Mouse (Mus musculus): ENCODE data around the gene Entpd1.
"Not testable (repeated sequence)": the region's sequence is repeated elsewhere in the genome, so short reads cannot be mapped to it uniquely, and the experiment has no call there.

The Entpd1 gene

GRCm38 (mm10) chr19:40611830-40612506, at the start of gene Entpd1, which contains the start of gene Tctn3:
Entpd1 (plus strand) TSS chr19:40612366.
Tctn3 (minus strand) TSS chr19:40612233.
- POLR2A ChIA-PET: interaction anchor here (0.6 to 2.1 kb wide), 23 partner anchors 9 to 1681 kb away, joined by 3 to 17 read pairs (median 4); partner anchors contain the start of genes Aldh18a1 (in 4 of the 4), Hells (in 1 of the 4) and Zfp518a (in 1 of the 4)

GRCm38 (mm10) chr19:40563880-40564645, 48.1 kb upstream of the Entpd1 start:
- ChIA-PET POLR2A (interaction anchor here in 3 of 4 experiments (0.6 to 1.3 kb wide), 3 partner anchors 13 to 140 kb away, joined by 3 to 4 read pairs (median 3); partner anchors contain the start of genes Entpd1 (in 1 of the 3) and Tctn3 (in 1 of the 3)), CTCF (interaction anchor here in 1 of 4 experiments (0.6 kb wide), 1 partner anchor 169 kb away, joined by 6 read pairs; no protein-coding TSS in a partner anchor)

More at GRCm38 (mm10) chr19:40611830-40612506, at the start of gene Entpd1, which contains the start of gene Tctn3:
- CTCF ChIA-PET: interaction anchor here (0.5 to 2.1 kb wide), 28 partner anchors 12 to 1674 kb away, joined by 3 to 15 read pairs (median 4); partner anchors contain the start of genes Aldh18a1 (in 2 of the 4) and Sorbs1 (in 1 of the 4)

- ChIA-PET CTCF (no interaction called here), POLR2A (interaction anchor here in 1 of 4 experiments (0.7 to 2.2 kb wide), 4 partner anchors 11 to 21 kb away, joined by 3 to 7 read pairs (median 4); partner anchors contain the start of gene Aldh18a1)
Observed at GRCm38 (mm10) chr19:40567616-40568015, 44.5 kb upstream of the Entpd1 start.

GRCm38 (mm10) chr19:40570726-40571125, 41.4 kb upstream of the Entpd1 start:
- POLR2A ChIA-PET: interaction anchor here in 2 of 4 experiments (0.5 to 1.4 kb wide), 8 partner anchors 9 to 161 kb away, joined by 3 to 5 read pairs (median 4); partner anchors contain the start of genes Aldh18a1 (in 1 of the 2) and Tctn3 (in 1 of the 2)
- CTCF ChIA-PET: no interaction called here

- CTCF ChIA-PET: interaction anchor here in 3 of 4 experiments (0.6 to 1.0 kb wide), 3 partner anchors 19 to 1757 kb away, joined by 3 to 5 read pairs (median 3); partner anchors contain the start of gene Tctn3 (in 1 of the 3)
Observed at GRCm38 (mm10) chr19:40575438-40575837, 36.7 kb upstream of the Entpd1 start.

GRCm38 (mm10) chr19:40580902-40581301, 31.3 kb upstream of the Entpd1 start:
- ChIA-PET POLR2A (interaction anchor here in 1 of 4 experiments (1.2 to 1.3 kb wide), 2 partner anchors 10 to 12 kb away, joined by 4 read pairs; no protein-coding TSS in a partner anchor), CTCF (interaction anchor here in 1 of 4 experiments (0.5 kb wide), 1 partner anchor 235 kb away, joined by 4 read pairs; no protein-coding TSS in a partner anchor)

More at GRCm38 (mm10) chr19:40575438-40575837, 36.7 kb upstream of the Entpd1 start:
- POLR2A ChIA-PET: interaction anchor here in 1 of 4 experiments (0.8 kb wide), 1 partner anchor 12 kb away, joined by 4 read pairs; the partner anchor contains the start of gene Aldh18a1

- ChIA-PET CTCF (no interaction called here), POLR2A (interaction anchor here in 1 of 4 experiments (0.6 to 1.9 kb wide), 5 partner anchors 11 to 740 kb away, joined by 3 to 6 read pairs (median 4); partner anchors contain the start of genes Entpd1 and Tctn3)
Observed at GRCm38 (mm10) chr19:40581662-40582061, 30.5 kb upstream of the Entpd1 start.

- ChIA-PET POLR2A (interaction anchor here in 1 of 4 experiments (0.7 to 2.3 kb wide), 8 partner anchors 9 to 225 kb away, joined by 3 to 13 read pairs (median 3); partner anchors contain the start of genes Entpd1 and Tctn3), CTCF (no interaction called here)
Observed at GRCm38 (mm10) chr19:40586908-40587307, 25.3 kb upstream of the Entpd1 start.

GRCm38 (mm10) chr19:40587491-40588292, 24.5 kb upstream of the Entpd1 start:
- POLR2A ChIA-PET: interaction anchor here (0.6 to 2.3 kb wide), 23 partner anchors 8 to 362 kb away, joined by 3 to 17 read pairs (median 3); partner anchors contain the start of genes Entpd1 (in 3 of the 4) and Tctn3 (in 3 of the 4)
- CTCF ChIA-PET: interaction anchor here in 3 of 4 experiments (0.6 to 3.0 kb wide), 8 partner anchors 24 to 428 kb away, joined by 3 to 15 read pairs (median 4); partner anchors contain the start of genes Tctn3 (in 2 of the 3) and Entpd1 (in 1 of the 3)

GRCm38 (mm10) chr19:40588293-40588654, 23.9 kb upstream of the Entpd1 start, which contains the start of gene Aldh18a1:
Aldh18a1 (minus strand) TSS chr19:40588463.
- ChIA-PET CTCF (interaction anchor here in 2 of 4 experiments (1.0 to 3.0 kb wide), 8 partner anchors 23 to 428 kb away, joined by 3 to 15 read pairs (median 5); partner anchors contain the start of genes Tctn3 (in 2 of the 2) and Entpd1 (in 1 of the 2)), POLR2A (interaction anchor here (0.6 to 2.3 kb wide), 18 partner anchors 13 to 362 kb away, joined by 3 to 17 read pairs (median 3); partner anchors contain the start of genes Entpd1 (in 3 of the 4) and Tctn3 (in 3 of the 4))

- POLR2A ChIA-PET: interaction anchor here (0.7 to 2.3 kb wide), 23 partner anchors 10 to 647 kb away, joined by 3 to 17 read pairs (median 3); partner anchors contain the start of genes Entpd1 (in 3 of the 4) and Tctn3 (in 3 of the 4)
- CTCF ChIA-PET: interaction anchor here in 3 of 4 experiments (0.6 to 3.0 kb wide), 9 partner anchors 23 to 427 kb away, joined by 3 to 15 read pairs (median 4); partner anchors contain the start of genes Entpd1 (in 3 of the 3) and Tctn3 (in 3 of the 3)
Observed at GRCm38 (mm10) chr19:40588847-40589529, 23.2 kb upstream of the Entpd1 start.

- ChIA-PET POLR2A (interaction anchor here in 3 of 4 experiments (0.6 to 2.1 kb wide), 12 partner anchors 9 to 647 kb away, joined by 3 to 17 read pairs (median 3); partner anchors contain the start of genes Entpd1 (in 1 of the 3) and Tctn3 (in 1 of the 3)), CTCF (interaction anchor here in 3 of 4 experiments (0.6 to 3.0 kb wide), 9 partner anchors 22 to 244 kb away, joined by 3 to 15 read pairs (median 5); partner anchors contain the start of genes Entpd1 (in 3 of the 3) and Tctn3 (in 3 of the 3))
Observed at GRCm38 (mm10) chr19:40589530-40589880, 22.7 kb upstream of the Entpd1 start.

GRCm38 (mm10) chr19:40595231-40595630, 16.9 kb upstream of the Entpd1 start:
- ChIA-PET CTCF (no interaction called here), POLR2A (interaction anchor here in 1 of 4 experiments (1.0 to 1.8 kb wide), 2 partner anchors 8 to 12 kb away, joined by 3 to 5 read pairs; no protein-coding TSS in a partner anchor)

- ChIA-PET CTCF (no interaction called here), POLR2A (interaction anchor here in 1 of 4 experiments (1.0 to 1.1 kb wide), 2 partner anchors 9 to 16 kb away, joined by 3 to 4 read pairs; partner anchors contain the start of genes Entpd1 and Tctn3)
Observed at GRCm38 (mm10) chr19:40595831-40596230, 16.3 kb upstream of the Entpd1 start.

GRCm38 (mm10) chr19:40600846-40601245, 11.3 kb upstream of the Entpd1 start:
- POLR2A ChIA-PET, CTCF ChIA-PET: not testable (repeated sequence)

- ChIA-PET POLR2A (no interaction called here), CTCF (no interaction called here)
Observed at GRCm38 (mm10) chr19:40601870-40602269, 10.3 kb upstream of the Entpd1 start.
